Mouse (Mus musculus): ENCODE results near the gene Rpl38. TPM values are rescaled to one million over a fixed set of nuclear protein-coding genes. Genes with fewer than 3 reads are reported as not detected.
A peak's percentile ranks its signal among the peaks of the same experiment; 100 is the strongest.
"Not testable (repeated sequence)": the region's sequence is repeated elsewhere in the genome, so short reads cannot be mapped to it uniquely, and the experiment has no call there.

Gene Rpl38
- polyA plus RNA-seq, 1 experiment from 2014 or later: 747 TPM

DNA sequence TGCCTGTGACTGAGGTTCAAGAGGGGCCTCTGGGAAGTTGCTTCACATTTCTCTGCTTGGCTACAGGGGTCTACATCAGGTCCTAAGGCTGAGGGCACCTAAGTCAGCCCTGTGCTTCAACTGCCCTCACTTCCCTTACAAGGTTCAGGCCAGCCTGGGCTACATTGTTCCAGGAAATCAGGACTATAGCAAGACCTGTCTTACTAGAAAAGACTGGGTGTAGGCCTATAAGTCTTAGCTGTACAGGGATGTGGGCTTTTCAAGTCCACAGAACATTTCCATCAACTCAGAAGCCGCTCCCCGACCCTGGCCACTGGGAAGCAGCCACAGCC lies 5.4 kb downstream of the Rpl38 start:
- Histone ChIP-seq H3K9me3 (no peaks in the 10 kb centered on the region), H3K4me1 (replicated peaks) (peaks cover 47% of the 10 kb centered on the region), H3K4me2 (no peak overlapping the region), H3K36me3 (peaks cover 29% of the 10 kb centered on the region), H3K4me3 (no peak overlapping the region), H3K27me3 (peaks cover 8% of the 10 kb centered on the region), H3K27ac (replicated peaks) (peak overlapping the region; percentile 48), H3K9ac (no peak overlapping the region)
- WGBS: 73% methylated on average over 2 of the region's 2 CpGs
- no peak for ATAC-seq (ENCODE audit: low FRiP score, low read depth)

GRCm38 (mm10) chr11:114674180-114674579 lies 5.9 kb downstream of the Rpl38 start:
- H3K36me3 ChIP-seq: peaks cover 29% of the 10 kb centered on the region
- H3K4me2 ChIP-seq: no peak overlapping the region
- 51% methylated on average over 8 of the region's 8 CpGs for WGBS
- H3K4me3 ChIP-seq: no peak overlapping the region
- no peak overlapping the region for H3K27ac ChIP-seq (replicated peaks)
- ATAC-seq (ENCODE audit: low FRiP score, low read depth): no peak
- H3K9ac ChIP-seq: no peak overlapping the region
- H3K27me3 ChIP-seq: peaks cover 8% of the 10 kb centered on the region
- no peaks in the 10 kb centered on the region for H3K9me3 ChIP-seq
- H3K4me1 ChIP-seq (replicated peaks): peaks cover 46% of the 10 kb centered on the region

DNA sequence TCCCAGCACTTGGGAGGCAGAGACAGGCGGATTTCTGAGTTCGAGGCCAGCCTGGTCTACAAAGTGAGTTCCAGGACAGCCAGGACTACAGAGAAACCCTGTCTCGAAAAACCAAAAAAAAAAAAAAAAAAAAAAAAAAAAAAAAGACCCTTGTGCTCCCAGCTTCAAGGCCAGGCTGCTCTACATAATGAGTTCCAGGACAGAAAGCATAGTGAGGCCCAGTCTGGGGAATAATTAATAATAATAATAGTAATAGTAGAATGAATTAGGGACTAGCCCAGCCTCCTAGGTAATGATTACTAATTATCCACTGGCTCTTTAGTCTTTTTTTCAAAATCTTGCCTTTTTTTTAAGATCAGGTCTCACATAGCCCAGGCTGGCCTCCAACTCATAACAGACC lies 6.5 kb downstream of the Rpl38 start:
- H3K27ac ChIP-seq (replicated peaks); H3K27me3 ChIP-seq; ATAC-seq (ENCODE audit: low FRiP score, low read depth); H3K9me3 ChIP-seq; H3K4me3 ChIP-seq: not testable (repeated sequence)
- peak overlapping the region; percentile 73 for H3K4me2 ChIP-seq
- H3K4me1 ChIP-seq (replicated peaks): peaks cover 44% of the 10 kb centered on the region
- whole genome bisulfite sequencing: 100% methylated on average over 1 of the region's 3 CpGs
- 0 out of 2 replicates have a peak overlapping the region, but pooled peaks have one; percentile 45 for H3K9ac ChIP-seq
- H3K36me3 ChIP-seq: peaks cover 29% of the 10 kb centered on the region

DNA sequence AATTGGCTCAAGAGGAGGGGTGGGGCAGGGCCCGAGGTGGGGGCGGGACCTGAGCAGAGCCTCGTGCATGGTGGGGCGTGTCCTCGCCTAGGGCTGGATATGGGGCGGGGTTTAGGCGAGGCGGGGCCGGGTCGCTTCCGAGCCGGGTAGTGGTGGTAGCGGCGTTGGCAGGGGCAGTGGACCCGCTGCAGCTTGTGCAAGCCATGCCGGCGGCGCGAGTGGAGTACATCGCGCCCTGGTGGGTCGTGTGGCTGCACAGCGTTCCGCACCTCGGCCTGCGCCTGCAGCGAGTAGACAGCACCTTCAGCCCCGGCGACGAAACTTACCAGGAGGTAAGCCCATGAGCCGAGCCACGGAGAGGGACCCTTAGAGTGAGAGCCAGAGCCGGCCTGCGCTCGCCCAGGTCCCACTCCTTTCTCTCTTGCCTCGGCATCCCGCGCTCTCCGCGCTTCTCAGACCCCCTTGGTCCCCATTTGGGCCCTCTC lies 7.1 kb downstream of the Rpl38 start, which contains the start of gene Ttyh2:
Gene Ttyh2, plus strand, starts transcription at position 91 of the 485 bp plus-strand sequence.
- WGBS: under 1% methylated on average over 39 of the region's 40 CpGs
- Histone ChIP-seq H3K9me3 (no peaks in the 10 kb centered on the region), H3K4me3 (peak within 1 kb of the TSS; percentile 49), H3K4me1 (replicated peaks) (peaks cover 41% of the 10 kb centered on the region), H3K36me3 (peaks cover 29% of the 10 kb centered on the region), H3K27me3 (peaks cover 8% of the 10 kb centered on the region), H3K4me2 (peak within 1 kb of the TSS; percentile 73), H3K9ac (peak within 1 kb of the TSS; percentile 45), H3K27ac (replicated peaks) (peak within 1 kb of the TSS; percentile 39)
- ATAC-seq (ENCODE audit: low FRiP score, low read depth): peak; percentile 71

GRCm38 (mm10) chr11:114675826-114676401 lies 7.6 kb downstream of the Rpl38 start:
- Histone ChIP-seq H3K27ac (replicated peaks) (peak overlapping the region; percentile 39), H3K9me3 (no peaks in the 10 kb centered on the region), H3K36me3 (peaks cover 27% of the 10 kb centered on the region), H3K4me1 (replicated peaks) (peaks cover 39% of the 10 kb centered on the region), H3K9ac (peak overlapping the region; percentile 45), H3K27me3 (peaks cover 8% of the 10 kb centered on the region), H3K4me3 (peak overlapping the region; percentile 49), H3K4me2 (peak overlapping the region; percentile 73)
- WGBS: 3% methylated on average over 27 of the region's 27 CpGs
- no peak for ATAC-seq (ENCODE audit: low FRiP score, low read depth)

DNA sequence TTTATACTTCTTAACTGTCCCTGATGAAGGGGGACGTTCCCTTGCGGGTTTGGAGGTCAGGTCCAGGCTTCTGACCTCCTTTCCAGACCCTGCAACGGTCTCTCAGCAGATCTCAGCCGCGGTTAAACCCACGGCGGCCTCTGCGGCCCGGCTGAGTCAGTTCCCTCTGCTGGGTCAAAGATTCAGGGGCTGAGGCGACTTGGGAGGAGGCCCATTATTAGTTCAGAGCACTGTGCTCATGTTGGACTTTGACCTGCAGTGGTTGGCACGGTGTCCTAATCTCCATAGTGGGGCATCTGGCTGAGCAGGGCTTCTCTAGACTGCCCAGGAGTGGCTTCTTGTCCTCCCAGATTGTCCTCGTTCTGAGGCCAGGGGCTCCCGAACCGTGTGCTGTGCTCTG lies 8.1 kb downstream of the Rpl38 start:
- no peak for ATAC-seq (ENCODE audit: low FRiP score, low read depth)
- Histone ChIP-seq H3K27ac (replicated peaks) (peak overlapping the region; percentile 39), H3K9me3 (no peaks in the 10 kb centered on the region), H3K4me2 (peak overlapping the region; percentile 73), H3K36me3 (peaks cover 22% of the 10 kb centered on the region), H3K9ac (peak overlapping the region; percentile 45), H3K4me1 (replicated peaks) (peaks cover 36% of the 10 kb centered on the region), H3K27me3 (peaks cover 8% of the 10 kb centered on the region), H3K4me3 (peak overlapping the region; percentile 49)
- WGBS: 9% methylated on average over 14 of the region's 14 CpGs

DNA sequence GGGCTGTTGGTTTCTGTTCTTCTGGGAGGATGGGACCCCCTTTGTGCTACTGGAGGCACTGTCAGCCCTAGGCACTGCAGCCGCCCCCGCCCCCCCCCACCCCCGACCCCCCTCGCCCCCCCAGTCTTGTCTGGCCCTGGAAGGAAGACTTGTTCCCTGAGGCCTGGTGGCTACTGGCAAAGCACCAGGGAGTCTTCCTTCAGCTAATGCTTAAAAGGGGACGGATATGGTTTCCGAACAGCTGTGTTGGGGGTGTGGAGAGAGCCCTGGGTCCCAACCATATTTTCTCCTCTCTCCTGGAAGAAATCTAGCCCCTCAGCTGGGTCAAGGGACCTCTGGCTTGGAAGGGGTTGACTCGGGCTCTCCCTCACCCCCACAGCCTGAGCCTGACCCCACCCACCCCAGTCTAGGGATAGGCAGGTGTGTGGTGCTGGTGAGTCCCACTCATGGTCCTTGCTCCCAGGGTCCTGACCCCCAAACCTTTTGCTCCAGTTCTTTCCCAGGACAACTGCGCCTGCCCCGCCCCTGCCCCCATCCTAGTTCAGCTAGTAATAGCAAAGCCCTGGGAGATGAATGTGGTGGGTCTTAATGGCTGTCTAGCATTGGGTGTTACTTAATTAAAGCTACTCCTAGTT lies 8.7 kb downstream of the Rpl38 start:
- Histone ChIP-seq H3K4me2 (peak overlapping the region; percentile 73), H3K9me3 (no peaks in the 10 kb centered on the region), H3K4me3 (peak overlapping the region; percentile 49), H3K27me3 (peaks cover 8% of the 10 kb centered on the region), H3K4me1 (replicated peaks) (peaks cover 36% of the 10 kb centered on the region), H3K27ac (replicated peaks) (no peak overlapping the region), H3K36me3 (peaks cover 16% of the 10 kb centered on the region), H3K9ac (0 out of 2 replicates have a peak overlapping the region, but pooled peaks have one; percentile 45)
- WGBS: 46% methylated on average over 9 of the region's 9 CpGs
- ATAC-seq (ENCODE audit: low FRiP score, low read depth): no peak

GRCm38 (mm10) chr11:114679582-114679981 lies 11.3 kb downstream of the Rpl38 start:
- WGBS: 69% methylated on average over 8 of the region's 8 CpGs
- peaks cover 8% of the 10 kb centered on the region for H3K27me3 ChIP-seq
- peaks cover 29% of the 10 kb centered on the region for H3K4me1 ChIP-seq (replicated peaks)
- no peaks in the 10 kb centered on the region for H3K36me3 ChIP-seq
- no peaks in the 10 kb centered on the region for H3K9me3 ChIP-seq
- peak overlapping the region; percentile 4; the same call in 1 of the 2 replicates for H3K4me2 ChIP-seq
- H3K9ac ChIP-seq: no peak overlapping the region
- H3K27ac ChIP-seq (replicated peaks): 0 out of 2 replicates have a peak overlapping the region, but pooled peaks have one; percentile 12
- no peak for ATAC-seq (ENCODE audit: low FRiP score, low read depth)
- H3K4me3 ChIP-seq: no peak overlapping the region

DNA sequence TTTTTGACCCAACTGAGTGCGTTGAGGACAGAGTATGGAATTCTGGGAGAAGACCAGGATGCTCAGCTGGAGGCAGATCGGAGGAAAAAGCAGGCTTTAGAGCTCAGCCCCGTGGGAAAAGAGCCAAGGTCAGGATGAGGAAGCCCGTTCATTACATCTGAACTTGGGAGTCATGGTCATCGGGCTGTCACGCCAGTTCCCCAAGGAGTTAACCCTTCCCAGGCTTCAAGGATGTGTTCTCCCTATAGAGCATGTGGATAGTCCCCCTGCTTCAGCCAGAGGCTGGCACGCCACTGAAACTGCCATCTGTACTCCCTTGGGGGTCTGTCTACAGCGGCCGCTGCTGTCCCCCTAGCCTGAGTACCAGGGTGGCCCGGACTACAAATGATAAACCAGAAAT lies 12.0 kb downstream of the Rpl38 start:
- no peak for ATAC-seq (ENCODE audit: low FRiP score, low read depth)

GRCm38 (mm10) chr11:114681054-114681453 lies 12.7 kb downstream of the Rpl38 start:
- Histone ChIP-seq H3K9ac (no peak overlapping the region), H3K4me2 (no peak overlapping the region), H3K4me3 (no peak overlapping the region), H3K4me1 (replicated peaks) (peaks cover 23% of the 10 kb centered on the region), H3K27ac (replicated peaks) (no peak overlapping the region), H3K27me3 (peaks cover 5% of the 10 kb centered on the region), H3K9me3 (no peaks in the 10 kb centered on the region), H3K36me3 (no peaks in the 10 kb centered on the region)
- WGBS: 50% methylated on average over 5 of the region's 5 CpGs
- ATAC-seq (ENCODE audit: low FRiP score, low read depth): no peak

More for the DNA sequence above, 12.0 kb downstream of the Rpl38 start:
- WGBS: 47% methylated on average over 10 of the region's 10 CpGs
- H3K27ac ChIP-seq (replicated peaks): no peak overlapping the region
- H3K4me1 ChIP-seq (replicated peaks): peaks cover 30% of the 10 kb centered on the region
- H3K4me3 ChIP-seq: no peak overlapping the region
- H3K36me3 ChIP-seq: no peaks in the 10 kb centered on the region
- no peak overlapping the region for H3K9ac ChIP-seq
- peaks cover 8% of the 10 kb centered on the region for H3K27me3 ChIP-seq
- H3K9me3 ChIP-seq: no peaks in the 10 kb centered on the region
- no peak overlapping the region for H3K4me2 ChIP-seq

- 89% methylated on average over 13 of the region's 13 CpGs for WGBS
- H3K4me1 ChIP-seq (replicated peaks): peaks cover 16% of the 10 kb centered on the region
Measured at GRCm38 (mm10) chr11:114682321-114682900, 14.1 kb downstream of the Rpl38 start.

DNA sequence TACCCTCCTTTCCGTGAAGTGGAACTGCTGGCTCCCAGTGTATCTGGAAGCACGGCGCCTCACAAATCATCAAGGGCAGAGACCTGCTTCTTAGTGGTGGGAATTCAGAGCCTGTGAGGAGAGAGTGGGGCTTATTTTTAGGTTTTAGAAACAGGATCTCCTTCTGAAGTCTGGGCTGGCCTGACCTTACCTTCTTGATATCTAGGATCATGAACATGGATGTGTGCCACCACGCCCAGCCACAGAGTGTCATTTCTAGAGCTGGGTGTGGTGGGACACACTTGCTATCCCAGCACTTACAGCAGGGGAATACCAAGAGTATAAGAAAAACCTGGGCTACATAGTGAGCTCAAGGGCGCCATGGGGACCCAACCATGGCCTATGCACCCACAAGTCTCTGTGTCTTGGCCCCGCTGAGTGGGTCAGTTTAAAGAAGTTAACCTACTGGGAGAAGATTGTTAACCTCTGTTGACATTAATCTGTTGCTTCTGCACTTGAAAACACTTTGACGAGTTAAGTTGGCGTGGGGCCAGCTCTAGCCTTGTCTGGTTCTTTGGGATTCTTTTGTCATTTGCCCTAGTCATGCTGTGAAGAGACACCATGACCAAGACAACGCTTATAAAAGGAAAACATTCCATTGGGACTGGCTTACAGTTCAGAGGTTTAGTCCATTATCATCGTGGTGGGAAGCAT lies 14.9 kb downstream of the Rpl38 start:
- 81% methylated on average over 10 of the region's 10 CpGs for WGBS
- no peaks in the 10 kb centered on the region for H3K27me3 ChIP-seq
- no peak overlapping the region for H3K4me2 ChIP-seq
- H3K9ac ChIP-seq: no peak overlapping the region
- H3K9me3 ChIP-seq: no peaks in the 10 kb centered on the region
- H3K27ac ChIP-seq (replicated peaks): no peak overlapping the region
- ATAC-seq (ENCODE audit: low FRiP score, low read depth): no peak
- peaks cover 20% of the 10 kb centered on the region for H3K4me1 ChIP-seq (replicated peaks)
- no peaks in the 10 kb centered on the region for H3K36me3 ChIP-seq
- no peak overlapping the region for H3K4me3 ChIP-seq

More at GRCm38 (mm10) chr11:114682321-114682900, 14.1 kb downstream of the Rpl38 start:
- Histone ChIP-seq H3K9me3 (no peaks in the 10 kb centered on the region), H3K9ac (no peak overlapping the region), H3K4me3 (no peak overlapping the region), H3K27ac (replicated peaks) (no peak overlapping the region), H3K36me3 (no peaks in the 10 kb centered on the region), H3K4me2 (no peak overlapping the region), H3K27me3 (no peaks in the 10 kb centered on the region)
- ATAC-seq (ENCODE audit: low FRiP score, low read depth): no peak
